Mouse (Mus musculus) pancreas, adult 10 weeks (tissue): Measurements from ENCODE around the gene Tsc22d4. TPM values are rescaled to one million over a fixed set of nuclear protein-coding genes. Genes with fewer than 3 reads are reported as not detected.

ENCODE experiments used
- polyA plus RNA-seq: library from polyadenylated mRNA; stranded (reverse); fragments of 350-450 nt; fragmentation: Illumina TruSeq; extraction: RNeasy Lipid Tissue Mini Kit (QIAGEN cat#74804); gene quantifications from one replicate; pipeline ENCODE4 v1.2.3, GENCODE M21; 2015; ENCODE audit warnings: low read depth, low replicate concordance; ENCODE audit not compliant: insufficient read depth

Tsc22d4 gene
- 16.1 TPM for polyA plus RNA-seq

DNA sequence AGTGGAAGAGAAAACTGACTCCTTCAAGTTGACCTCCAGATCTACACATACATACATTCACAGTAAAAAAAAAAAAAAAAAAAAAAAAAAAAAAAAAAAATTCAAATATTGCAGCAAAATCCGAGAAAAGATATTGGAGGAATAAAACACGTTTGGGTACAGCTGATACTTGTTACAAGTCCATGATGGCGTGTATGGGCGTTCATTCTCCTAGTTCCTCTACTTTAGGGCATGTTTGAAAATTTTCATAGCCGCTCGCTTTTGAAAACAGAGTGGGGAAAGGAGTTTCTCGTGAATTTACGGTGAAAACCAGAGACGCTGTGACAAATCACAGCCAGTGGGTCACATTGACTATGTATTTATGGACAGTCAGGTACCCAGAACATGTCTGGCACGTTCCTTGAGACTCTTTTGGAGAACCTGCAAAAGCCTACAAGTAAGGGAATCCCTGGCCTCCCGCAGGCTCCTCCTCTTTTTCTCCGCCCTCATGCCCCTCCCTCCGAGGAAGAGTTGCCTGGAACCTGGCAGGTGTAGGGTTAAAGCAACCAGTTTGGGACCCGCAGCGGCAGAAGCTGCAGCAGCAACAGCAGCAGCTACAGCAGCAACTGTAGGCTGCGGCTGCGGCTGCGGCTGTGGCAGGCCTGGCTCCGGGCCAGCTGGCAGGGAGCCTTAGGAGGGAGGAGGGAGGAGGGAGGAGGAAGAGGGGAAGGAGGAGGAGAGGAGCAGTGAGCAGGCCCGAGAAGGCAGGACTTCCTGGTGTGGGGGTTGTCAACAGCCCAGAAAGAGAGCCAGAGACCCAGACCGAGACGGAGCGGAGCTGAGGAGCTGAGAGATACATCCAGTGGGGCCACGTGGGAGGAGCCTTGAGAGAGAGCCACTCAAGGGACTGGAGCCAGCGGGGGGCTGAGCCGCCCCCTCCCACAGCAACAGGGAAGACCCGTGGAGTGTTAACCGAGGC lies at the start of gene Tsc22d4:
Gene Tsc22d4, plus strand, starts transcription at position 517 of the 958 bp plus-strand sequence.

DNA sequence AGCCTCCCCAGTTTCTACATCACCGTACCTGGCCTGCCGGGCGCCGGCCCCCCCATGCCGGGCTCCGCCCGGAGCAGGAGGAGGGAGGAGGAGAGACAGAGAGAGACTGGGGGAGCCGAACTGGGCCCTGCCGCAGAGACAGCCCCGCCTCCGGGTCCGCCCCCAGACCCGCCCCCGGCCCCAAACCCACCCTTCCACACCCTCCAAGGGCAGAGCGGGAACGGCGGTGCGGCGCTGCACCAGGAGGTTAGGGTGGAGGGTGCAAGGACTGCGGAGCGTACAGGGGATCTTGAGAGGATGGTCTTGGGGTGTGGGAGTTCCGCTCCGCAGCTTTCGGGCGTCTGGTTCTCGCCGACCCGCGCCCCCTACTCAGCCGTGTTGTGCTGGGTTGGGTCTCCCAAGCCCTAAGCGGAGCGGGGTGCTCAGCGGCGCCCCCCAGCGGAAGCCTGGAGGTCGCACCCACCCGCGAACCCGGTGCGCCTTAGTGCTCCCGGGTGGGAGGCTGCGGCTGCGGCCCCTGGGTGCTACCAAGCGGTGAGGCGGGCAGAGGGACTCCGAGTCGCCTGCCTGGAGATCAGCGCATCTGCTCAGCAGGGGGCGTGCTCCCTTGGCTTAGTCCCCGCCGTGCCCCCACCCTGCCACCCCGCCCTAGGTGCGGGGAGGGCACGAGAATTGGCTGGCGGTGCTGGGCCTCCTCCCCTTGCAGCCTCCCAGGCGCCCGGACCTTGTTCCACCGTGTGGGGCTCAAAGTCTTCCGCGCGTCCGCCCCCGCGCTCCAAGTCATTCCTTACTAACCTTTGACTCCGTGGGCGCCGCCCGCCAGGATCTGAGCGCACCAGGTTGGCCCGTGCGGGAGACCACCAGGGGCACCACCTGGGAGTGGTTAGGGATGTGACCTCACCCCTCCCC lies 4.3 kb upstream of the Tsc22d4 start, which contains the start of gene Nyap1:
Gene Nyap1, minus strand, starts transcription at position 585 of the 909 bp plus-strand sequence.

DNA sequence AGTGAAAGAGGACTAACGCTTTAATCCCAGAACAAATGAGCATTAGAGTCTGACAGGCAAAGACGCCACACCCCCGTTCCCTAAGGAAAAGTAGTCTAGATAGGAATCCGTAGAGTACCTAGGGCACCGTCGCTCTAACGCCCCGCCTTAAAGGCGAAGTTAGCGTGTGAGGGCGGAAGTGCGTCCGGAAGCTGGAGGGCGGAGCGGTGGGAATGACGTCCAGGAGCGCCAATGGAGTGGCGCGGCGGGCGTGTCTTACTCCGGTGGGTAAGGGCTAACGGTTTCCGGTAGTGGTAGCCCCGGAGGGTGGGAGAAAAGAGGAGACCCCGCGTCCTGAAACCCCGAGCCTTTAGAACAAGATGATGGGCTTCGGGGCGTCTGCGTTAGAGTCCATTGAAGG lies 33.1 kb downstream of the Tsc22d4 start, which contains the start of gene Ppp1r35:
Gene Ppp1r35, plus strand, starts transcription at position 215 of the 400 bp plus-strand sequence.

DNA sequence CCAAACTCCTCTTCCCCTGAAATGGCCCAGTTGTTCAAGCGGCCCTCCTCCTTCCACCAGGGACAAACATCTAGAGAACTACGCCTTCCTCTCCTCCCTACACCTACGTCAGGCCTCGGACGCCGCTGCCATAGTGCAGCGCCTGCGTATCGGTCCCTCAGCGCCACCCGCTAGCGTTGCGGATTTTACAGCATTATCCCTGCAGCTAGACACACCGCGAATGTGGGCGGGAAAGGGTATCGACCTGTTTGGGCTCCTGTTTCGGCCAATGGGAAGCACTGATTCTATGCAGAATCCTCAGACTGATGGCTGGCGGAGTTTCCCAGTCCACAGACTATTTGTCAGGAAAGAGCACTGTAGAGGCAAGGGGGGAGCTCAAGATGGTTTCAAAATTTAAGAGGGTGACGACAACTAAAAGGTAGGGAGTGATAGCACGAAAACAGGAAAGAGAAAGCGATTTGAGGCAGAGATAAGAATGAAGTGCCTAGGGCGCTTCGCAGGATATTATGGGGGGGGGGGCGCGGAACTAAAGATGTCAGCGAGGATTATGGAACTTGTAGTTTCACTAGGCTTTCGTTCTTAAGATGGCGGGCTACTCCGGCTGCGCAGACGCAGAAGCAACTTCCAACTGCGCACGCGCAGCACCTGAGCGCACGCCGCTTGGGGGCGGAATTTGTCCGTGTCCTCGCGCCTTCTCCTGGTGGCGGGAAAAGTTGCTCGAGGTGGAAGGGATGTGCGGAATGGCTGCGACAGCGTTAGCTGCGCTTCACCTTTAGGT lies 41.8 kb downstream of the Tsc22d4 start, which contains the start of the genes Mepce and Zcwpw1:
Gene Mepce, minus strand, starts transcription at position 505 of the 778 bp plus-strand sequence.
Gene Zcwpw1, plus strand, starts transcription at position 648 of the 778 bp plus-strand sequence.

Other genes with a start within 250 kb of the Tsc22d4 start
- 3.0 TPM for gene Pop7, start 243.2 kb upstream of the Tsc22d4 start, polyA plus RNA-seq
- gene Gigyf1, start 227.2 kb upstream of the Tsc22d4 start, polyA plus RNA-seq: 8.7 TPM
- gene Epo, start 212.5 kb upstream of the Tsc22d4 start, polyA plus RNA-seq: not detected
- gene Gnb2, start 212.2 kb upstream of the Tsc22d4 start, polyA plus RNA-seq: 138 TPM
- gene Actl6b, start 192.2 kb upstream of the Tsc22d4 start, polyA plus RNA-seq: 3.0 TPM
- gene Tfr2, start 175.9 kb upstream of the Tsc22d4 start, polyA plus RNA-seq: not detected
- 12.9 TPM for gene Mospd3, start 144.7 kb upstream of the Tsc22d4 start, polyA plus RNA-seq
- gene Pcolce, start 131.9 kb upstream of the Tsc22d4 start, polyA plus RNA-seq: 52.4 TPM
- not detected for gene Fbxo24, start 116.7 kb upstream of the Tsc22d4 start, polyA plus RNA-seq
- 5.2 TPM for gene Lrch4, start 116.6 kb upstream of the Tsc22d4 start, polyA plus RNA-seq
- 8.8 TPM for gene Gm20605, start 116.6 kb upstream of the Tsc22d4 start, polyA plus RNA-seq
- 41.3 TPM for gene Sap25, start 104.4 kb upstream of the Tsc22d4 start, polyA plus RNA-seq
- 0.57 TPM for gene Irs3, start 100.0 kb upstream of the Tsc22d4 start, polyA plus RNA-seq
- 3.9 TPM for gene Agfg2, start 61.0 kb upstream of the Tsc22d4 start, polyA plus RNA-seq
- 1.2 TPM for gene Nyap1, start 4.1 kb upstream of the Tsc22d4 start, polyA plus RNA-seq
- 6.1 TPM for gene Ppp1r35, start 33.1 kb downstream of the Tsc22d4 start, polyA plus RNA-seq
- gene Mepce, start 41.9 kb downstream of the Tsc22d4 start, polyA plus RNA-seq: 15.2 TPM
- 1.2 TPM for gene Zcwpw1, start 42.1 kb downstream of the Tsc22d4 start, polyA plus RNA-seq
- gene Pilra, start 90.6 kb downstream of the Tsc22d4 start, polyA plus RNA-seq: 2.6 TPM
- gene Pilrb1, start 112.4 kb downstream of the Tsc22d4 start, polyA plus RNA-seq: not detected
- gene Pilrb2, start 126.1 kb downstream of the Tsc22d4 start, polyA plus RNA-seq: not detected
- 1.7 TPM for gene Cyp3a13, start 175.9 kb downstream of the Tsc22d4 start, polyA plus RNA-seq
- gene Gjc3, start 217.4 kb downstream of the Tsc22d4 start, polyA plus RNA-seq: not detected
- 3.8 TPM for gene Azgp1, start 235.8 kb downstream of the Tsc22d4 start, polyA plus RNA-seq